Mouse (Mus musculus) megakaryocyte-erythroid progenitor cell, adult 5-6 weeks (primary cell): ENCODE measurements around the gene Dgkg. TPM values are rescaled to one million over a fixed set of nuclear protein-coding genes. Genes with fewer than 3 reads are reported as not detected.

ENCODE experiments used
- ATAC-seq: replicated peaks from 2 replicates; pipeline ENCODE4 v1.8.0; 2016; ENCODE audit warnings: mild to moderate bottlenecking, inconsistent platforms; ENCODE audit not compliant: severe bottlenecking, poor library complexity, low FRiP score, low TSS enrichment
- total RNA-seq, 2 experiments: library from RNA; stranded (forward) in 1 of 2; stranded (reverse) in 1 of 2; fragments of 200-1000, 215-1000 nt in 1 of 2; fragments of >200 nt in 1 of 2; fragmentation: Nextera tagmentation in 1 of 2; gene quantifications; 2 replicates each; pipeline ENCODE4 v1.2.3; 2014 to 2017

The Dgkg gene
- total RNA-seq, 2 experiments from 2014 or later = 0.38 to 0.66 TPM

- ATAC-seq = no peak
Observed at GRCm38 (mm10) chr16:22462220-22462619, 194.8 kb downstream of the Dgkg start.

DNA sequence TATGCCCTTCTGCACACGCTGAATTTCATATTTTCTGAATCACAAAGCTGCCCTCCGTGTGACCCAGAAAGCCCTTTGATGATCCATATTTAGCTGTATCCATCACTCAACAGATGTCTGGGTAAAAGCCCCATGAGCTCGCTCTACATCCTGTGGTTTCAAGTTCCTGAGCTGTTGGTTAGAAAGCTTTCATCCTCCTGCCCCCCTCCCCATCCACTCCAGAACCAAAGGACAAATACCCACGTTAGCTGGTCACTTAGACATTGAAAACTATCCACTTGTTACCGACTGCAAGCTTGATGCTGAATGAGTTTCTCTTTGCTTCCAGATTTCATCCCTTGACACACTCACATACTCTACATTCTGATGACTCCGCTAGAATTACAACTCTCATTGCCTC lies 195.3 kb downstream of the Dgkg start:
- no peak for ATAC-seq

GRCm38 (mm10) chr16:22460960-22461359 lies 196.1 kb downstream of the Dgkg start:
- no peak for ATAC-seq

- no peak for ATAC-seq
Observed at GRCm38 (mm10) chr16:22452082-22452481, 204.9 kb downstream of the Dgkg start.

DNA sequence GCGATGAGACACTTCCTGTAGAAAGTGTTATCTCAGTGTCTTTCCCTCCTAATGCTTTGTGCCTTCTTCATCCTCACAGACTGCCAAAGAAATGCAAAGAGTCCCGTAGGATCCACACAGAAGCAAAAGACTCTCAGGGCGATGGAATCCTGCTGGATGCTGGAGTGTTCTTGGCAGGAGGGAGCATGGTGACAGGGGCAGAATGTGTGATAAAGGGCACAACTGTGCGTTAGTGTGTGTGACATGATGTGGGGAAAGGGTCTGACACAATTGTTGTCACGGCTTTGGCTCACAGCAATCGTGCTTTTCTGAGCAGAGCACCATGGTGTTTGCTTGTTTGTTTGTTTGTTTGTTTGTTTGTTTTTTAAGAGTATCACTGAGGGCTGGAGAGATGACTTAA lies 208.9 kb downstream of the Dgkg start:
- no peak for ATAC-seq

GRCm38 (mm10) chr16:22444786-22445185 lies 212.2 kb downstream of the Dgkg start:
- ATAC-seq = no peak

DNA sequence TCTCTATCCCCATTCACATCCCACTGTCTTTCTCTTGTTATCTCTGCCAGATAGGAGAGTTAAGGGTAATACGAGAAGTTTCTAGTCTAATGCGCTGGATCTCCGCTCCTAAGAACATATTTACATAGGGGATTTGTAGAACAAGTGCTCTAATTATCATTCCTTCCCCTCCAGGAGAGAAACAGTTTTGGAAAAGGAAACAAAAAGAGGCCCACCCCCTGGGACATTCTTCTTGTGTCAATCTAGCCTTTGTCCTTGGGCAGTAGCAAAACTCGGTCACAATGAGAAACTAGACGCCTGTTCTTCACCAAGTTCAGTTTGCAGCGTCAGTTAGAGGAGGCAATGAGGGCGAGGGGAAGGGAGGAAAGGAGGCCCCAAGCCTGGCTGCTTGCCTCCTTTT lies 214.8 kb downstream of the Dgkg start:
- ATAC-seq = no peak

- ATAC-seq = no peak
Observed at GRCm38 (mm10) chr16:22441317-22441716, 215.7 kb downstream of the Dgkg start.

DNA sequence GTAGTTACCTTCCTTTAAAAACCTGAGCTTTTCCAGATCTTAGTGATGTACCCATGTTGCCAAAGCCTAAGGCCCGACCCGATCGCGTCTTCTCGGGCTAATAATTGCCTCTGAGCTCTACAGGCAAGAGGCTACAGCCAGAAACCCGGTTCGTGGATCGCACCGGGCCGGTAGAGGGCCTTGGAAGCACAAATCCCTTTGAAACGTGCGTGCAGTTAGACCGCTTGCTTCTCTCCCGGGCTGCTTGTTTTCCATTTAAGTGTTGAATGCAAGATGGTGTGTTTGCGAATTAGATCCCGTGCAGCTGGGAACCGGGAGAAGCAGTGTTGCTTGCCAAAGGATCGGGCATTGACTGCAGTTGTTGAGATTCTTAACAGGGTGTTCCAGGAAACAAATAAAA lies 216.8 kb downstream of the Dgkg start:
- ATAC-seq = peak; percentile 12; the same call in 1 of the 2 replicates

DNA sequence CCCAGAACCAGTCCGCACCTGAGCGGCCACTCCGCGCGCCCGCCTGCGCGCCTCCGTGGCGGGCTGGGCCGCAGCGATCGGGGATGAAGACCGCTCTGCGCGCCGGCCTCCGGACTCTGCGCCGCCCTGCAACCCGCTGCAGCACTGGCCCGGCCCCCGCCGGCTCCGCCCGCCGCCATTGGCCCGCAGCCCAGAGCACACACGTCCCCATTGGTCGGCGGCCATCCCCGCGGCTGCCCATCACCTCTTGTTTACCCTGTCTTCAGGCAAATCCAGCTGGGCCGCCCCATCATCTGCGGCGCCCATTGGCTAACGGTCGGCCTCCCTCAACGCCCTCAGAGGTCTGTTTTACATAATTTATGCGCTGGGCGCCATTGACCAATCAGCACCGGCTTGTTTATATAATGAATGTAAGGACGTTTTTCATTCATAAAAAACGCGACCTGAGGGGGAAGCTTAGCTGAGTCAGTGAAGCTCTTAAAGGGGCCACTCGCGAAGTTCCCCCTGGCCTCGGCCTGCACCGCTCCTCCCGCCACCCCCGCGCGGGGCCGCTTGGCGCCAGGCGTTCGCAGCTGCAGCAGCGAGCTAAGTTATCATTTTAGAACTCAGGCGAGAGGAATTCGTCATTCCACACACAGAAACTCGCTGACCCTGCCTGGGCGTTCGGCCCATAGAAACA lies 217.4 kb downstream of the Dgkg start, which contains the start of gene Etv5:
Gene Etv5 (minus strand): TSS at position 221 of the 679 bp plus-strand sequence.
- ATAC-seq = peak; percentile 97

DNA sequence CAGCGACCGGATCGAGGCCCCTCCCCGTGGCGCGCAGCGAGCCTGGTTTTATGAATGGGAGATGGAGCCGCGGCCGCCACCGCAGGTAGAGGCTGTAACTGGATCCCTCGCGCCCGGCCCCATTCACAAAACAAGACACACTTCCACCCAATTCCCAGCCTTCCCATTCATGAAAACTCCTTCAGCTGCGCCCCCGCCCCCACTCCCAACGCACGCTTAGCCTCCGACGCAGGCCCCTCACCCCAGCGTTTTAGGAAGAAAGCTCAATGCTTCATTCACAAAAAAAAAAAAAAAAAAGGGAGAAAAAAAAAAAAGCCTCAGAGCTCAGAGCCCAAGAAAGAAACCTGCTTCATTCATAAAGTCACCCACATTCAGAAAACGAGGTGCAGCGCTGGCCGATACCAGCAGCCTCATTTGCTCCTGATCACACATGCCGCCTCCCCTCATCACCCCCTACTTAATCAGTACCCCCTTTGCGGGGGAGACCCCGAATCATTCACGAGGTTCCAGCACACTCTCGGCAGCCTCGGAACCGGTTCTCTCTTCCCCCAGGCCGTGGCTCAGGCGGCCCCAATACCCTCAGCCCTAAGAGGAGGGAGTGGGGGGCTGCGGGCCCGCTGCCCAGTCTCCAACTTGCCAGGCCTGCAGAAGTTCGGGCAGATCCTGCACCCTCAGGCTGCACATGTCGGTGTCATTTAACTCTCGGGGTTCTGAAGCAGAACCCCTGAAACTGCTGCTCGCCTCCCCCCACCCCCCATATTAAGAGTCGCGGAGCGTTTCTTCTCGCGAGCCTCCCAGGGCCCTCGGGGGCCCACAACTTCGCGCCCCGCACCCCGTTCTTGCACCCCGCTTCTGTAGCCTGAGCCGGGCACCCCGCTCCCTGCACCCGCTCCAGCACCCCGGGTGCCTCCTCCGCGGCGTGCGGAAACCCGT lies 218.3 kb downstream of the Dgkg start:
- peak; percentile 2; the same call in 1 of the 2 replicates for ATAC-seq

DNA sequence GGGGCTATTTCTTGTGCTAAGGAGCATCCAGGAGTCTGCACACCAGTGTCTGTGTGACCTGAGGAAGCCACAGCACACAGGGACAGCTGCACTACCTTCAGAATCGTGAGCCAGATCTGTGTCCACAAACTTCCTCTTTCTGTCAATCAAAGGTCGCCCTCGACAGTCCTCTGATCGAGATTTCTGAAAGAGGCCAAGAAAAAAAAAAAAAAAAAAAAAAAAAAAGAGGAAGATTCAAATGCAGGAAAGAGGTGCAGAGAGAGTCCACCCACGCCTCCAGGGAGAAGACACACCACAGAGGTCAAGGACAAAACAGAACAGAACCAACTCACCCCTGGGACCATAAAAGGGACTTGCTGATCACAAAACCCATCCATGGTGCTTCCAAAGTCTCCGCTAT lies 220.9 kb downstream of the Dgkg start:
- ATAC-seq = no peak

DNA sequence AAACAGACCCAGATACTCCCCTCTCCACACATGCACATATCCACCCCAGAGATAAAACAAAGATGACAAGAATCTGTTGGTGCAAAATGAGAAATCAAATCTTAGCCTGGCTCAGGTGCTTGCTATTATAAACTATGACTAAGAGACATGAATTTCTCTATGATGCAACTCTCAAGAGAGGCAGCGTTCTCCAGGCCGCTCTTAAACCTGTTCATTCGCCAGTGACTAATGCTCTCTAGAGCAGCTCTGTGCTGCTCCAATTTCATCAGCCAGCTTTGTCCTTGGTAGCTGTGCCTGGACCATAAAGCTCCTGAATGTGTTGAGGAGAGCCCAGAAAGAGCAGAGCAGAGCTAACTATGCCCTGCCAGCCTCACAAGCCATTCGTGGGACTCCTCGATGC lies 222.5 kb downstream of the Dgkg start:
- no peak for ATAC-seq

GRCm38 (mm10) chr16:22433944-22434343 lies 223.1 kb downstream of the Dgkg start:
- ATAC-seq = no peak

DNA sequence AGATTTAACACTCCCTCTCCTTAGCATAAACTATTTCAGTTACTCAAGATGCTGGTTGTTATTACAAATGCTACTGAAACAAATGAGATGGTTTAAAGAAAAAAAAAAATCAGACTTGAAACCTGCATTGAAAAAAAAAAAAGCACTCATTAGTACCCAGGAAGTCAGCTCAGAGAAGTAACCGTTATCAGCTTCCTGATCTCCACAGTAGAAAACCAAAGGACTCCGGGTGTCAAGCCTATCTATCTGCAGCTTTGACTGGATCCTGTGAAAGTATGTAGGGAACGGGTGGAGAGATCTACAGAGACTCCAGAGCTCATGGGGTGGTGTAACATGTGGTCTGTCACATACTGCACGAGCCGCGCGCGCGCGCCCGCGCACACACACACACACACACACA lies 225.2 kb downstream of the Dgkg start:
- no peak for ATAC-seq

DNA sequence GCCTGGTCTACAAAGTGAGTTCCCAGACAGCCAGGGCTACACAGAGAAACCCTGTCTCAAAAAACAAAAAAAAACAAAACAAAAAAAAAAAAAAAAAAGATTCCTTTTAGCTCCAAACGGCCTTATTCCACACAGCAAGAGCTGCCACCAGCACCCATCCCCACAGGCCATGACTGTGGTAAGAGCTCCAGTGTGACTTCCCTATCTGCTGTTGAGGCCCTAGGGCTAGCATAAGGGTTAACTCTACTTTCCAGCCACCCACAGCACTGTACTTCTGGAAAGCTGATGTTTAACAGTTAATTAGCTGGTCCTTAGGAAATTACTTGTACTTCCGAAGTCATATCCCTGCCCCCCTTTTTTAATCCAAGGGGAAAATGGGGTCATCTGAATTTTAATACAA lies 225.7 kb downstream of the Dgkg start:
- no peak for ATAC-seq

DNA sequence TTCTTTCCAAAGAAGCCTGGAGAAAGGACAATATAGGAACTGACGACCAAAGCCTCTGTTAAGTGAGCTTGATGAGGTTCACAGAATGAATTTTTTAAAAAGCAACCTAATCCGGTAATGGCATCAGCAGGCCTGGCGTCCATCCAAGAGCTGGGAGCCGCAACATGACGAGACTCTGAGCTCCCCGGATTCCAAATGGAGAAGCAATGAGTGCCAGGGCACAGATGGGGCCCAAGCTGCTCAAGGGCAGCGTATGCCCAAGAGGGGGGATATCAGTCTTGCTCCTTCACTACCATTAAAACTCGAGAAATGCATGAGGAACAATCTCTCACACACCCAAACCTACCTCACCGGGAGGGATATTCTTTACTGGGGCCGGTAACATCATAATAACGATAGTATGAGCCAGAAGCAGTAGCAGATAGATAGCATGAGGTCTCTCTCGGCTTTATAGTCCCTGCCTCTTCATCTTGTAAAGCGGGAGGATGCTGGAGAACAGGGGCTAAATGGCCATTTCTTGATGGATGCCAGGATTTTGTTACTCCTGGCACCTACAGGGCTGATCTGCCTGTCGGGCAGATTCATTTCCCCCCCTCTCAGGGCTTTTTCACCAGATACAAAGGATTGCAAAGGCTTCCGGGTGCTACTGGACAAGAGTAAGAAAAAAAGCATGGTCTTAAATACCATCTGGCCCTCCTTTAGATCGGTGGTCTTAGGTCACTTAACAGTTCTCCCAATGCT lies 226.6 kb downstream of the Dgkg start:
- ATAC-seq = no peak

DNA sequence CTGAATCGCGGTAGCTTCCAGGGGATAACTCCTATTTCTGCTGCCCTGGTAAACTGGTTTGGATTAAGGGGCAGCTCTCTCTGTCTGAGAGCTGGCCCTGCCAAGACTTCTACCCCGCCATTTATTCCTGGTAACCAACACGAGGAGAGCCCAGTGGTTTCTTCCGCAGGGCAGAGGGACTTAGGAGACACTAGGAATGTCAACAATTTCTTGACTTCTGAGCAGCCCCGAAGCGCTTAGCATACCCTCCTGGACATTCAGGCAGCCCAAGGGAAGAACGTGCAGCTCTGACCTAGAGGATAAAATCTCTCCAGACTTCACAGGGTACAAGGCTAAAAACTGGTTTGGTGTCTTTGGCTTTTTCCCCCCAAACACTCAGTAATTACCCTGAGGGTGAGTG lies 227.6 kb downstream of the Dgkg start:
- no peak for ATAC-seq

- ATAC-seq = peak; percentile 89
Observed at GRCm38 (mm10) chr16:22428853-22429341, 228.1 kb downstream of the Dgkg start.

- no peak for ATAC-seq
Observed at GRCm38 (mm10) chr16:22426866-22427265, 230.2 kb downstream of the Dgkg start.
